Mouse (Mus musculus): ENCODE measurements around the gene Aipl1. TPM values are rescaled to one million over a fixed set of nuclear protein-coding genes. Genes with fewer than 3 reads are reported as not detected.

Aipl1 gene
- total and polyA plus RNA-seq, 3 experiments, result 0.39 to 0.58 TPM; not detected in 1

DNA sequence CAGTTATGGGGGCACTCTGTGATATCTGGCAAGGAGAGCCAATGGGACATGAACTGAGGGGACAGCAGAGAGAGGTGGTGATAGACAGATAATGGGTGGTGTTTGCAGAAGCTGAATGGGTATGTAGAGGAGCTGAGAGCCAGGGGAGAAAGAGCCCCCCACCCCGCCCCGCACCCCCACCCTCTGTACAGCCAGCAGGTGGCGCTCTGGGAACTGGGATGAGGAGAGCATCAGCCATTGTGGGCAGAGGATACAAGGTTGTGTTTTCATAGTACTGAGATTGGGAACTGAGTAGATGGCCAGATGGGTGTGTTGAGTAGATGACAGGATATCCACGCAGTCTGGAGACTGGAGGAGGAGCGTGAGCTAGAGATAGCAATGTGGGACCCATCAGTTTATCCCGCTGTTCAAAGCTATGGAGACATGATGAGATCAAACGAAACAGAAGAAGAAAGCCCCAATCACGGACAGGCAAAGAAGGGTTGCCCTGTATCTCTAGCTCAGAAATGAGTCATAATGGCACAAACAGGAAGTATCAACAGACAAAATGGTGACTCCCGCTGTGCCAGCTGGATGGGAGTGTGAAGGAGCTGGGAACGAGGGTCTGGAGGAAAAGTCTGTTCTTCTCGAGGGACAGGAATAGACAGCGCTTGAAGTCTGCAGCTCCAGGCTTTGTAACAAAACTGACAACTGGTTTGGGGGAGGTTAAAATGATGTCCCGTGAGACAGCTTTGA is 20.6 kb downstream of the Aipl1 start:
- TF ChIP-seq E2F4 (IDR thresholded peaks at IDR 0.05; ENCODE audit: borderline replicate concordance, low read depth, low read length), result no peak
- TF ChIP-seq CTCF (IDR thresholded peaks at IDR 0.05 in 2 of 3, conservative IDR thresholded peaks at IDR 0.05 in 1 of 3; ENCODE audit: control insufficient read depth in 1 of 3, insufficient read depth in 1 of 3, low read depth in 2 of 3, low read length in 3 of 3, poor library complexity in 1 of 3, severe bottlenecking in 1 of 3), result peak in 2 of 3 experiments; percentile 9 to 55; a peak in 3 of 6 replicates
- no peak overlapping the region for H3K4me3 ChIP-seq (ENCODE audit: control insufficient read depth in 1 of 2, insufficient read depth in 1 of 2, low read depth in 2 of 2, low read length in 2 of 2)
- no peaks in the 10 kb centered on the region for H3K9me3 ChIP-seq (replicated peaks; ENCODE audit: insufficient read depth, low read length)
- H3K9ac ChIP-seq (ENCODE audit: control insufficient read depth, low read depth, low read length, poor library complexity, severe bottlenecking), result no peak overlapping the region
- H3K36me3 ChIP-seq (ENCODE audit: control insufficient read depth in 1 of 2, insufficient read depth in 2 of 2, low read length in 2 of 2), result peaks cover 0 to 3% of the 10 kb centered on the region in 2 experiments; a peak in 2 of 4 replicates
- DNase-seq (ENCODE audit: low read depth, low spot score), result no peak
- no peaks in the 10 kb centered on the region for H3K79me2 ChIP-seq (ENCODE audit: control insufficient read depth, insufficient read depth, low read length, poor library complexity)
- H3K4me1 ChIP-seq (ENCODE audit: control insufficient read depth in 1 of 2, insufficient read depth in 2 of 2, low read length in 2 of 2), result peaks cover 5 to 10% of the 10 kb centered on the region in 2 experiments
- 0 out of 4 replicates have a peak, but pooled peaks cover 0 to 1% of the 10 kb centered on the region in 2 experiments for H3K27me3 ChIP-seq (ENCODE audit: control insufficient read depth in 1 of 2, insufficient read depth in 2 of 2, low read length in 2 of 2)
- no peak overlapping the region for H3K27ac ChIP-seq (ENCODE audit: control insufficient read depth, low read depth, low read length)

DNA sequence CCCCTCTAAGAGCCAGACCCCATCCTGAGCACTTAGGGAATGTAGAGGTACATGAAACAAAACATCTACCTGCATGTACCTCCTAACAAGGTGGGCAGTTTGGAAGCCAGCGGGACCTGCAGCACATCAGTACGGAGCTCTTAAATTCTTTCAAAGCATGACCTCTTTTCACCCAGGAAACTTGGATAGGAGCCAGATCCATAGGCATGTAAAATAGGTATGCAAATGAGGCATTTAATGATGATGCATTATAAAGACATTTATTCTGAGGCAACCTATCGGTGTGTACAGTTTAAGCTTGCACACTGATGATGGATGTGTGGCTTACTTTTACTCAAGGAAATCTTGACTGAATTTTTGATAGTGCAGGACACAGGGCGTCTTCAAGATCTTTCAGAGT is 22.6 kb downstream of the Aipl1 start:
- Histone ChIP-seq H3K27ac (ENCODE audit: control insufficient read depth, low read depth, low read length) (no peak overlapping the region), H3K4me3 (ENCODE audit: control insufficient read depth in 1 of 2, insufficient read depth in 1 of 2, low read depth in 2 of 2, low read length in 2 of 2) (no peak overlapping the region), H3K79me2 (ENCODE audit: control insufficient read depth, insufficient read depth, low read length, poor library complexity) (no peaks in the 10 kb centered on the region), H3K36me3 (ENCODE audit: control insufficient read depth in 1 of 2, insufficient read depth in 2 of 2, low read length in 2 of 2) (no peaks in the 10 kb centered on the region), H3K9ac (ENCODE audit: control insufficient read depth, low read depth, low read length, poor library complexity, severe bottlenecking) (no peak overlapping the region), H3K9me3 (replicated peaks; ENCODE audit: insufficient read depth, low read length) (no peaks in the 10 kb centered on the region), H3K4me1 (ENCODE audit: control insufficient read depth in 1 of 2, insufficient read depth in 2 of 2, low read length in 2 of 2) (no peaks in the 10 kb centered on the region), H3K27me3 (ENCODE audit: control insufficient read depth in 1 of 2, insufficient read depth in 2 of 2, low read length in 2 of 2) (0 out of 4 replicates have a peak, but pooled peaks cover 0 to 2% of the 10 kb centered on the region in 2 experiments)
- no peak for DNase-seq (ENCODE audit: low read depth, low spot score)
- TF ChIP-seq GATA1 (IDR thresholded peaks at IDR 0.05; ENCODE audit: low read depth, low read length) (no peak), CHD1 (IDR thresholded peaks at IDR 0.05; ENCODE audit: low read depth, low read length) (no peak), KAT2A (conservative IDR thresholded peaks at IDR 0.05; ENCODE audit: low read depth, low read length) (no peak), TAL1 (IDR thresholded peaks at IDR 0.05; ENCODE audit: low read length) (no peak), MYC (IDR thresholded peaks at IDR 0.05; ENCODE audit: low read depth, low read length) (no peak)

DNA sequence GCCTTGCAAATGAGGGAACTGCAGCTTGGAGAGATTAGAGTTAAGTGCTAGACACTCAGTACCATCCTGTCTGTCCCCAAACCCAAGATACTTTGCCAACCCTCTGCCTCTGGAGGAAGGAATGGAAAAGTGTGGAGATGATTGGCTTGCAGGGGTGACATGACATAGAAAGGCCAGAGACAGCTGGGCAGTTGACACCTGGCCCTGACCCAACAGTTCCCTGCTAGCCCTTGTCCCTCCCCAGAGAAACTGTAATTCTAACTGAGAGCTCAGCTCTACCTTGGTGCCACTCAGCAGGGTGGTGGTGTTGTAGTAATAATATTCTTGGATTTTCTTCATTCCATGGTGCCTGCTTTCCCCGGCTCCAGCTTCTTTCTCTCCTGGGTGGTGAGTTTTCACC is 25.4 kb downstream of the Aipl1 start:
- Histone ChIP-seq H3K4me1 (ENCODE audit: control insufficient read depth in 1 of 2, insufficient read depth in 2 of 2, low read length in 2 of 2) (no peaks in the 10 kb centered on the region), H3K27me3 (ENCODE audit: control insufficient read depth in 1 of 2, insufficient read depth in 2 of 2, low read length in 2 of 2) (0 out of 4 replicates have a peak, but pooled peaks cover 0 to 2% of the 10 kb centered on the region in 2 experiments), H3K4me3 (ENCODE audit: control insufficient read depth in 1 of 2, insufficient read depth in 1 of 2, low read depth in 2 of 2, low read length in 2 of 2) (no peak overlapping the region), H3K36me3 (ENCODE audit: control insufficient read depth in 1 of 2, insufficient read depth in 2 of 2, low read length in 2 of 2) (no peaks in the 10 kb centered on the region), H3K79me2 (ENCODE audit: control insufficient read depth, insufficient read depth, low read length, poor library complexity) (no peaks in the 10 kb centered on the region), H3K9me3 (replicated peaks; ENCODE audit: insufficient read depth, low read length) (no peaks in the 10 kb centered on the region), H3K27ac (ENCODE audit: control insufficient read depth, low read depth, low read length) (no peak overlapping the region), H3K9ac (ENCODE audit: control insufficient read depth, low read depth, low read length, poor library complexity, severe bottlenecking) (no peak overlapping the region)
- no peak for DNase-seq (ENCODE audit: low read depth, low spot score)
- TF ChIP-seq MYB (IDR thresholded peaks at IDR 0.05; ENCODE audit: low read depth, low read length) (no peak), EP300 (IDR thresholded peaks at IDR 0.05; ENCODE audit: low read depth in 1 of 2, low read length in 2 of 2) (no peak), MAFK (IDR thresholded peaks at IDR 0.05; ENCODE audit: borderline replicate concordance, low read depth, low read length) (no peak), HCFC1 (IDR thresholded peaks at IDR 0.05; ENCODE audit: low read depth, low read length) (no peak), MXI1 (IDR thresholded peaks at IDR 0.05; ENCODE audit: low read depth, low read length) (no peak), JUND (IDR thresholded peaks at IDR 0.05; ENCODE audit: low read depth, low read length) (no peak), NRF1 (IDR thresholded peaks at IDR 0.05; ENCODE audit: insufficient read depth, low read depth, low read length, poor library complexity, severe bottlenecking) (no peak), ZMIZ1 (IDR thresholded peaks at IDR 0.05; ENCODE audit: low read depth, low read length) (no peak), TBP (IDR thresholded peaks at IDR 0.05; ENCODE audit: low read depth, low read length) (no peak), UBTF (IDR thresholded peaks at IDR 0.05; ENCODE audit: borderline replicate concordance, insufficient read depth, low read depth, low read length) (no peak), POLR2A (IDR thresholded peaks at IDR 0.05; ENCODE audit: control insufficient read depth in 1 of 2, insufficient read depth in 1 of 2, low read depth in 1 of 2, low read length in 2 of 2, poor library complexity in 1 of 2) (no peak), ETS1 (IDR thresholded peaks at IDR 0.05; ENCODE audit: low read depth, low read length) (no peak), ZNF384 (IDR thresholded peaks at IDR 0.05; ENCODE audit: low read depth, low read length) (no peak), POLR2AphosphoS2 (IDR thresholded peaks at IDR 0.05; ENCODE audit: low read length) (no peak), SMC3 (IDR thresholded peaks at IDR 0.05; ENCODE audit: low read depth, low read length) (no peak), USF1 (IDR thresholded peaks at IDR 0.05; ENCODE audit: low read depth, low read length) (no peak), GABPA (IDR thresholded peaks at IDR 0.05; ENCODE audit: low read depth, low read length) (no peak)
